Mouse (Mus musculus) ovary, adult 18-20 months (tissue): ENCODE data around the gene Rab25.

Experiments used
- DNase-seq: peaks from one replicate; pipeline ENCODE4 v3.0.0; 2022; ENCODE audit warnings: low spot score, mixed read lengths

Gene Rab25

DNA sequence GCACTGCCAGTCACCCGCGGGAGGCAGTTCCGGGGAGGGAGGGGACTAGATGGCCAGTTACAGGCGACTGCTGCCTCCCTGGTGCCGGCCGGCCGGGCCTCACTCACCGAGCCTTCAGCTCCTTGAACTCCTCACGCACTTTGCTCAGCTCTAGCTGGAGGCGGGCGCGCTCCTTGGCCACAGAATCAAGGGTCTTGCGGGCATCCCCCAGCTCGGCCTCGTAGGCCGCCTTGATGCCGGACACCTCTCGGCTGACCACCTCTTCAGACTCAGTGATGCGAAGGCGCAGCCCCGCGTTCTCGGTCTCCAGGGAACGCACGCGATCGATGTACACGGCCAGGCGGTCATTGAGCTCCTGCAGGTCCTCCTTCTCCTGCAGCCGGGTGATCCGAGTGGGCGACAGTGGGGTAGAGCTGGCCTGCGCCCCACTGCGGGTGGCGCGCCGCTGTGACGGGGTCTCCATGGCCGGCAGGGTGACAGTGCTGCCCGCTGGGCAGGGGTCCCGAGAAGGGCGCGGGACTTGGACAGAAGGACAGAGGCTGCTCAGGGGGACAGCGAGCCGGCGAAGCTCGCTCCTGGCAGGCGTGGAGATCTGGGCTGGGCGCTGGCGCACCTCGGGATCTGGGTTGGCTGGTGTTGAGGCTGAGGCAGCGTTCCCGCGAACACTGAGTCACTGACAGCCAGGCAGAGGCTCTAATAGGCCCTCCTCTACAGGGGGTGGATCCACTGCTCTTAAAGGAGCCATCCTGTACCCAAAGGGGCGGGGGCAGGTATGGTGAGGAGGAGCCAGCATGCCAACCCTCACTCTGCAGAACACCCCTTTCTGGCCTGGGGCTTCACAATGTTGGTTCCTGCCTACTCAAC lies 45.2 kb downstream of the Rab25 start:
- DNase-seq, result peak; percentile 86

DNA sequence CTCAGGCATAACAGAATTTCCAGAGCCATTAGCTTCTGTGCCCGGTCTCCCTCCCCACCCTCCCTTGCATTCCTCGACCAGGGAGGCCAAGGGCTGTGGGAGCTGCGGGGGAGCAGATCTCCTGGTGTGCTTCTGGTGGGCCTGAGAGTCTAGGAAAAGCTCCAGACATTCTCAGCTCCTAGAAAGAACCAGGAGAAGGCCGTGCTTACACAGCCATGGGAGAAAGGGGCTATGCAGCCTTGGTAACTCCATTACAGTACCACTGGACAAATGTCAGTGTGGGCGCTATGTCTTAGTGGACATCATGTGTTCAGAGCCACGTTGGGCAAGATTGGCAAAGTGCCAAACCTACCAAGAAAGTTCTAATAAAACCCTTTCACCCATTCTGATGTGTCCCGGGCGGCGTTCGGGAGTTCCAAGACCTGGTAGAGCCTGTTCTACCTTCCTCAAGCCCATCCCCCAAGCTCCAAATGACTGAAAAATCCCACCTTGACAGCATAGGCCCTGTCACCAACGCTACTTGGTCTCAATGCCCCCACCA lies 46.0 kb downstream of the Rab25 start:
- no peak for DNase-seq

DNA sequence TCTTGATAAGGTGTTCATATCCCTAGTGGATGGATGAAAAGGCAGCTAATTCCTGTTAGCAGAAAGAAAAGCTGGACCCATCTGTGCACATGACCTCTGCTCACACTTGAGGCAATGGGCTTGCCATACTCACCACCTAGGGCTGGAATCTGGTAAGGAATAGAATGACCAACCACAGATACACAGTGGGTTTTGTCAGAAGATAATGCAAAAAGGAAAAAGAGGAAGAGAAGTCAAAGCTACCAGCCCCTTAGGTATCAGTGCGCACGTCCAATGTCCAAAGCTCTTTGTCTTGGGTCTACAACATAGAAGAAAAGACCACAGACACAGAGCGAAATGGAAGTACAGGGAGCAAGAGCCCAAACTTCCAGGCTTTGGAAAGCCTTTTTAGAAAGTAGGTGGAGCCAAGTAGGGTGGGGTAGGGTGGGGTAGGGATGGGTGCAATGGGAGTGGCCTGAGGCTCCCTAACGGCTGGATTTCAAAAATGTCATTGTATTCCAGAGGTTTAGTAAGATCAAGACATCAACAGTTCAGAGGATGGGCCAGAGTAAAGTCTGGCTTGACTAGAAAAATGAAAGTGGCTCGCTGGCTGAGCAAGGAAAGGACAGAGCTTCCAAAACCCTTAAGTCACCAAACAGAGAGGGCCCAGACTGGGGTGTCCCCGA lies 46.6 kb downstream of the Rab25 start:
- no peak for DNase-seq

DNA sequence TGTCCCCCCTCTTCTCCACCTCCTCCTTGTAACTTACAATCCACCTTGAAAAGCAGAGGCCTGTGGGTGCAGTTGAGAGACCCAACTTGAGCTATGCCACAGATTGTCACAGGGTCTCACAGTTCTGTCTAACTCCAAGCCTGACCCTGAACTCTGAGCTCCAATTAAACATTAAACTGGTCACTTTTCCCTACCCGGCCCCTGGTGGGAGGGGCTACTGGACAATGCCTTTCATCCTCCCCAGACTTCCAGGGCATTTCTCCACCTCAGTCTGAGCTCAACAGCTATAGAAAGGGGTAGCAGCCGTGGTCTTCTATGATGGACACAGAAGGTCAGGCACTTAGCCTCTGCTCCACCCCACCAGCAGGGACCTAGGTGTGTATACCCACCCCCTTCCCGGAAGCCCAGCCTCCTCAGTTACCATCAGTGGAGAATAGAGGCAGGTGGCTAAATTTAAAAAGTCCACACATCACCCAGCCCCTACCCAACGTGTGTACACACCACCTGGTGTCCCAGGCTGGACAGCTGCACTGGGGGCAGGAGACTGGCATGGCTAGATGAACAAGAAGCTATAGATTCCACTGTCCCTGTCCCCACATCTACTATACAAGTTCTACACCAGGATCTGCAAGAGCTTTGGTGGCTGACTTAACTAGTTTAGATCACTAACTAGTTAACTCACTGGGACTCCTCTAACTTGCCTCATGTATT lies 47.3 kb downstream of the Rab25 start:
- DNase-seq, result no peak

DNA sequence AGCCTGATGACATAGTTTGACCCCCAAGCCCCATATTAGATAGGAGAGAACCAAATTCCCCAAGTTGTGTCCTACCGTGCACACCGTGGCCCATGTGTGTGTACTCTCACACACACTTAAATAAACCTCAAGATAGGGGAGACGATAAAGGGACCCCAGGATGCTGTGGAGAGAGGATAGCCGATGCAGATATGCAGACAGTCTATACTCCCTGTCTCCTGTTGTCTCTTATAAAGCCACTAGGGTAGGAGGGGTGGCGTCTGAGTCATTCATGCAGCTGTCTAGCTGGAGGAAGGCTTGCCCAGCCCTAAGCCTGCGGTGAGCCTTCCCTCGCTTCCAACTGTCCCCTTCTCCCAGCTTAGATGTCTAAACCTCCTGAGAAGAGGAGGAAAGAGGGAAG lies 48.0 kb downstream of the Rab25 start:
- no peak for DNase-seq

DNA sequence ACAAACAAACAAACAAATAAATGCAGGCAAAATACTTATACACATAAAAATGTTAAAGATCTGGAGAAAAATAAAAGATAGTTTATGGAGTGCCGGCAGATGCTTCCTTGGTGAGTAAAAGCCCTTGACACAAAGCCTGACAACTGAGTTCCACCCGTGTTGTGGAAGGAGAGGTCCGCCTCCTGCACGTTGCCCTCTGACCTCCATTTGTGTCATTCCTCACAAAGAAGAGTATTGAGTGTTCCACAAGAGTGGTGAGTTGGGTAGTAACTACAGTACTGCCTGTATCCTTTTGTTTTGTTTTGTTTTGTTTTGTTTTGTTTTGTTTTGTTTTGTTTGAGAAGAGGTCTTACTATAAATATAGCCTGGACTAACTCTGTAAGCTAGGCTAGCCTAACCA lies 48.5 kb downstream of the Rab25 start:
- DNase-seq, result no peak

DNA sequence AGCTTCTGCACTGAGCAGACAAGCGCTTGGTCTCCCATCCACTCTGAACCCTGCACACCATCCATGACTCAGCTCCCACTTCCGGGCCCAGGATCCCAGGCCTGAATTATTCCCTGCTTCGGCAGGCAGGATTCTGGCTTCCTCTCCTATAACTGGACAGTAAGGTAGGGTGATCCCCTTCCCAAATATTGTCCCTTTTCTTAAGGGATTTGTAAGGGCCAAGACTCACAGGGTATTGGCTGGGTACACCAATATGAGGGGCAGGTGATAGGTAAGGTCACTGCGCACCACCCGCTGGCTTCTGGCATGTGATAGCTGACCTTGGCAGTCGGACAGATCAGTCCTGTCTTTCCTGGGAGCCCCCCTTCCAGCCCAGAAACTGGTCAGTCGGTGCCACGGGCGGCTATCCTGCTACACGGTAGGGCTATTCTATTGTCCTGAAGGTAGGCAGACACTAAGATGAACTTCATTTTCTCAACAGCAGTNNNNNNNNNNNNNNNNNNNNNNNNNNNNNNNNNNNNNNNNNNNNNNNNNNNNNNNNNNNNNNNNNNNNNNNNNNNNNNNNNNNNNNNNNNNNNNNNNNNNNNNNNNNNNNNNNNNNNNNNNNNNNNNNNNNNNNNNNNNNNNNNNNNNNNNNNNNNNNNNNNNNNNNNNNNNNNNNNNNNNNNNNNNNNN lies 52.2 kb downstream of the Rab25 start:
- DNase-seq, result no peak

DNA sequence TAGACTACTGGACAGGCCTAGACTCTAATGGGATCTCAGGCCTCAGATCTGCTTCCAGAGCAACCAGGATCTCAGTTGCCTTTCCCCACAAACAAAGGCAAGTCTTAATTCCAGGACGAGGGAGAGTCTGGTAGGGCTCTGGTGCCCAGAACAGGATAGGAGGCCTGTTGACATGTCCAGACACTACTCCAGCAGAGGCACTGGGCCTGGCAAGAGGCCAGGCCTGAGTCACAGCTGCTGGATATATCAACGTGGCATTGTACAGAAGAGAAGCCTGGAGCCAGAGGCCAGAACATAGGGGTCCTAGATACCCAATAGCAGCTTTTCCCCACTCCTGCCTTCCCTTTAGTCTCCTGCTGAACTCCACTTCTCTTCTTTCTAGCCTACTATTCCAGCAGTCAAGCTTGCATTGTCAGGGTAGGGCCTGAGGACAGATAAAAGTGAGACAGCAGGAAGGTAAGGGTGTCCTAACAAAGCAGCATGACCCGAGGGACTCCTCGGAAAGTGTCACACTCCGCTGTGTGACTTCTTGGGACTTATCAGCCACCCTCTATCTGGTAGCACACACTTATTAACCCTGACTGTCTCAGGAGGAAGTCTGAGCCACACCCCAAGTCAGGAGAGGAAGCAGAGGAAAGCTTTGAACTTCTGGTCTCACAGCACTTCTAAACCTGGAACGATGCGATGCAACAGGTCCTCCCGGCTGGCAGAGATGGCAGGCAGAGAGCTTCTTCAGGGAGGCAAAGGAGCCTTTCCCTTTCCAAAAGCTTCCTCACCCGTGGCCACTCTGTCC lies 53.1 kb downstream of the Rab25 start:
- peak; percentile 58 for DNase-seq

DNA sequence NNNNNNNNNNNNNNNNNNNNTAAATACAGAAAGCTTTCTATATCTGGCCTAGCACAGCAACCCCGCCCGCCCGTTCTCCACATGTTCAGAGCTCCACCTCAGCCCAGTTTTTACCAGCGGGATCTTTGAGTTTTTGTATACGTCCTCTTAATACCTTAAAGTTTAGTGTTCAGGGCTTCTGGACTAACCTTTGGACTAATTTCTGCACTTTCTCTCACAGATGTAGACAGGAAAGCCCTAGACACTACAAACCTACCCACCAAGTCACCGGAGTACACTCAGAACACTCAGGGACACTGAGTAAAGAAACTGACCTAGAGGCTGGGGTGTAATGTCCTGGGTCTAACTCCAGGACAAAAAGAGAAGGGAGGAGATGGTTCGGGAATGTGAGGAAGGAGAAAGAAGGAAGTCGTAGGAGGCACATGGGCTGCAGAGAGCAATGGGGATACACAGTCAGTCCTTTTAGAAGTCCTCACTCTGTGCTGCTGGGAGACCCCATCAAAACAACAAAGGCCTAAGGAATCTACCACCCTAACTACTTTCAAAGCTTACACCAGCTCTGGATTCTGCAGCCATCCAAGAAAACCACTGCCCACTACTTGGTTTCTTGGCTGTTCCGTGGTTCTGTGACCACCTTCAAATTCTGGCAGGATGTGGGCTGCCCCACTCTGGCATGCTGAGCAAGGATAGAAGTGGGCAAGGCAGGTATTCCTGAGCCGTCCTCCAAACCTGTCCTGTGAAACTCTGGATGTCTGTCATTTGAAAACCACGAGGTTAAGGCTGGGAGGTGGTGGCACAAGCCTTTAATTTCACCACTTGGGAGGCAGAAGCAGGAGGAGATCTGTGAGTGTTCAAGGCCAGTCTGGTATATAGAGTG lies 54.2 kb downstream of the Rab25 start:
- DNase-seq, result no peak
